Mouse (Mus musculus) liver, embryonic 11.5 days (tissue): ENCODE measurements at regions not wholly inside any gene's neighbourhood (a gene's known extent, or its start where the extent isn't known, plus 50 kb on each side); places are given as distances from the start of the nearest gene placed in this dataset.

ENCODE experiments used
- ATAC-seq: fragments of 200-750 bp; cut with Nextera tagmentation; replicated peaks from 2 replicates; pipeline ENCODE4 v1.8.0; 2017; ENCODE audit warnings: moderate number of reproducible peaks, mild to moderate bottlenecking, moderate TSS enrichment, moderate library complexity; ENCODE audit not compliant: low FRiP score
- DNase-seq: peaks from one replicate; pipeline ENCODE4 v3.0.0-alpha.2; 2017; ENCODE audit warnings: low spot score
- H3K27ac ChIP-seq: fragments of 300-500 bp; sonication (generic); 2 replicates; pipeline ENCODE4 v1.5.1; 2014; ENCODE audit warnings: mild to moderate bottlenecking, low read depth, low read length, control low read depth
- H3K27me3 ChIP-seq: fragments of 300-500 bp; sonication (generic); replicated peaks from 2 replicates; pipeline ENCODE4 v1.6.1; 2014; ENCODE audit warnings: low read length, mixed read lengths; ENCODE audit not compliant: control insufficient read depth, insufficient read depth
- H3K36me3 ChIP-seq: fragments of 300-500 bp; sonication (generic); 2 replicates; pipeline ENCODE4 v1.6.1; 2014; ENCODE audit warnings: mild to moderate bottlenecking, low read length, moderate library complexity, mixed read lengths; ENCODE audit not compliant: control insufficient read depth, insufficient read depth
- H3K4me1 ChIP-seq: fragments of 300-500 bp; sonication (generic); replicated peaks from 2 replicates; pipeline ENCODE4 v1.6.1; 2014; ENCODE audit warnings: low read length, mixed read lengths; ENCODE audit not compliant: control insufficient read depth, insufficient read depth
- H3K4me2 ChIP-seq: fragments of 300-500 bp; sonication (generic); 2 replicates; pipeline ENCODE4 v1.6.1; 2014; ENCODE audit warnings: mild to moderate bottlenecking, control low read depth, moderate library complexity
- H3K4me3 ChIP-seq: fragments of 300-500 bp; sonication (generic); 2 replicates; pipeline ENCODE4 v1.5.1; 2014; ENCODE audit warnings: low read depth, low read length, control low read depth
- H3K9ac ChIP-seq: fragments of 300-500 bp; sonication (generic); 2 replicates; pipeline ENCODE4 v1.6.1; 2014; ENCODE audit warnings: low read depth, low read length, control low read depth
- H3K9me3 ChIP-seq: fragments of 300-500 bp; sonication (generic); 2 replicates; pipeline ENCODE4 v1.6.1; 2016; ENCODE audit warnings: low read length, inconsistent platforms, mixed read lengths; ENCODE audit not compliant: control insufficient read depth
- WGBS: fragments of 180-500 bp; shearing (Covaris S2); extraction: QIAGEN DNeasy Blood & Tissue Kit; methylation state at CpG from one replicate; pipeline ENCODE4 v1.1.7; 2014; 5-methylcytosine and 5-hydroxymethylcytosine counted together

- H3K4me2 ChIP-seq, result no peak overlapping the region
- ATAC-seq (no peak), DNase-seq (no peak)
- no peak overlapping the region for H3K4me3 ChIP-seq
- H3K36me3 ChIP-seq, result no peaks in the 10 kb centered on the region
- no peak overlapping the region for H3K27ac ChIP-seq
- no peaks in the 10 kb centered on the region for H3K9me3 ChIP-seq
- H3K4me1 ChIP-seq, result no peaks in the 10 kb centered on the region
- WGBS, result 71% methylated on average over 3 of the region's 3 CpGs
- H3K9ac ChIP-seq, result no peak overlapping the region
- H3K27me3 ChIP-seq, result no peaks in the 10 kb centered on the region
These were observed 264.7 kb upstream of the 9630041A04Rik start for GRCm38 (mm10) chr9:101596898-101597297.

DNA sequence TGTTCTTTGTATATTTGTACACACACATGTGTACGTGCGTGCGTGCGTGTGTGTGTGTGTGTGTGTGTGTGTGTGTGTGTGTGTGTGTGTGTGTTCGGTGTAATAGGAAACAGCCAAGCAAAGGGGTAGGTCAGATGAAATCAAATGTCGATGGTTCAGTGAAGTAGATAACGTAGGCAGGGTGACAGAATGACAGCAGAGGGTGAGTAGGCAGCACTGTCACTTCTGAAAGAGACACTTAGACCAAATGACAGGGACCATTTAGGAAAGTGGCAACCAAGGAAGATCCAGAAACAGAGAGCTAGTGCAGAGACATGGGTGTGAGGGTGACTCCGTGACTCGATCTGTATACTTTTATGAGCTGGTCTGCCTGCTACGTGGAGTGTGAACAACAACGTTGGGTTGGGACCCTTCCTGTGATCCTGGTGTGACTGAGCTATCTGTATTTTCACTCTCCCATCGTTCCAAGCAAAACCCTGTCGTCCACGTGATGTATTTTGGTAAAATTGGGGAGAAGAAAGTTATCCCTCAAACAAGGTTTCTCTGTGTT is 266.5 kb upstream of the 9630041A04Rik start:
- H3K27ac ChIP-seq, result no peak overlapping the region
- H3K4me1 ChIP-seq, result no peaks in the 10 kb centered on the region
- no peak overlapping the region for H3K9ac ChIP-seq
- no peak for DNase-seq
- WGBS, result 83% methylated on average over 14 of the region's 14 CpGs
- ATAC-seq, result no peak
- H3K4me2 ChIP-seq, result no peak overlapping the region
- no peak overlapping the region for H3K4me3 ChIP-seq
- H3K9me3 ChIP-seq, result no peaks in the 10 kb centered on the region
- H3K36me3 ChIP-seq, result no peaks in the 10 kb centered on the region
- no peaks in the 10 kb centered on the region for H3K27me3 ChIP-seq

- DNase-seq (no peak), ATAC-seq (no peak)
- no peak overlapping the region for H3K9ac ChIP-seq
- H3K4me2 ChIP-seq, result no peak overlapping the region
- no peaks in the 10 kb centered on the region for H3K36me3 ChIP-seq
- no peaks in the 10 kb centered on the region for H3K4me1 ChIP-seq
- no peak overlapping the region for H3K27ac ChIP-seq
- no peaks in the 10 kb centered on the region for H3K9me3 ChIP-seq
- WGBS, result 75% methylated on average over 8 of the region's 8 CpGs
- no peaks in the 10 kb centered on the region for H3K27me3 ChIP-seq
- no peak overlapping the region for H3K4me3 ChIP-seq
These were observed 269.0 kb upstream of the 9630041A04Rik start for GRCm38 (mm10) chr9:101592621-101593020.

DNA sequence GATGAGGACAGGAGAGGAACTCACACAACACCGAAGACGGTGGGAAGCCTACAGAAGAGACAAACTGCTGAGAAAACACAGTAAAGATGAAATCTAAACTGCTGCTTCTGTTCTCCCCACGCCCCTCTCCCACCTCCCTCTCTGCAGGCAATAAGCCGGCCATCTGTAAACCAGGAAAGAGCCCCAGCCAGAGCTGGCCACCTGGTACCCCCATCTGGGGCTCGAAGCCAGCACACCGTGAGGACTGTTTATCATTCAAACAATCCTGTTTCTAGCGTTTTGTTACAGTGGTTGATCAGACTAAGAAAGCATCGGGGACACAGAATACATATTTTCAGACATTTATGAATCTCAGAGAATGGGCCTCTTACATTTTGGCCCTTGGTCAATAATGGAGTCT is 270.0 kb upstream of the 9630041A04Rik start:
- no peak for ATAC-seq
- H3K27me3 ChIP-seq, result no peaks in the 10 kb centered on the region
- no peaks in the 10 kb centered on the region for H3K9me3 ChIP-seq
- no peak overlapping the region for H3K9ac ChIP-seq
- no peak overlapping the region for H3K4me3 ChIP-seq
- 80% methylated on average over 8 of the region's 8 CpGs for WGBS
- no peak overlapping the region for H3K4me2 ChIP-seq
- H3K36me3 ChIP-seq, result no peaks in the 10 kb centered on the region
- no peaks in the 10 kb centered on the region for H3K4me1 ChIP-seq
- no peak for DNase-seq
- H3K27ac ChIP-seq, result no peak overlapping the region

DNA sequence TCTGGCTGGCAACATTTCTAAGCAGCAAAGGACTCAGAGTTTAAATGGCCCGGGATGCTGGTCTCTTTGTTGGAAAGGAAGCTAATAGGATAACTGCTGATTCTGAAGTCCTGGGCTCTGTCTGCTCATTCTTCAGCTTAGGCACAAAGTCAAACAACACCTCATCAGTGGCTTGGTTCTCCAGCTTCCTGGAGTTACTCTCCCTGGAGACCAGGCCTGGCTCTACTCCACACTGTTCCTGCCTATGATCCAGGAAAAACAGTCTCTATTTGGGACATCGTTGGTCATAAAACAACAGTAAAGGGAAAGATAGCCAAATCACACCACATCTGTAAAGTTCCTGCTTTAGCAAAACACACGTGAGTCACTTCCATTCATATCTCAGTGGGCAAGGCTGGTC is 271.3 kb upstream of the 9630041A04Rik start:
- no peak overlapping the region for H3K4me2 ChIP-seq
- no peak overlapping the region for H3K9ac ChIP-seq
- DNase-seq (no peak), ATAC-seq (no peak)
- H3K36me3 ChIP-seq, result no peaks in the 10 kb centered on the region
- WGBS, result 70% methylated on average over 3 of the region's 3 CpGs
- no peaks in the 10 kb centered on the region for H3K4me1 ChIP-seq
- no peaks in the 10 kb centered on the region for H3K27me3 ChIP-seq
- H3K4me3 ChIP-seq, result no peak overlapping the region
- no peak overlapping the region for H3K27ac ChIP-seq
- H3K9me3 ChIP-seq, result no peaks in the 10 kb centered on the region

GRCm38 (mm10) chr9:101581064-101581463 is 280.6 kb upstream of the 9630041A04Rik start:
- ATAC-seq, result no peak
- no peak overlapping the region for H3K27ac ChIP-seq
- no peak for DNase-seq
- 0 out of 2 replicates have a peak, but pooled peaks cover 4% of the 10 kb centered on the region for H3K9me3 ChIP-seq
- no peak overlapping the region for H3K4me3 ChIP-seq
- no peak overlapping the region for H3K4me2 ChIP-seq
- no peaks in the 10 kb centered on the region for H3K27me3 ChIP-seq
- WGBS, result 79% methylated on average over 4 of the region's 4 CpGs
- H3K9ac ChIP-seq, result no peak overlapping the region
- no peaks in the 10 kb centered on the region for H3K4me1 ChIP-seq
- no peaks in the 10 kb centered on the region for H3K36me3 ChIP-seq

GRCm38 (mm10) chr9:101570714-101571113 is 290.9 kb upstream of the 9630041A04Rik start:
- Histone ChIP-seq H3K9me3 (no peaks in the 10 kb centered on the region), H3K27me3 (no peaks in the 10 kb centered on the region), H3K4me1 (no peaks in the 10 kb centered on the region), H3K4me3 (no peak overlapping the region), H3K36me3 (no peaks in the 10 kb centered on the region), H3K27ac (no peak overlapping the region), H3K4me2 (no peak overlapping the region), H3K9ac (no peak overlapping the region)
- 10% methylated on average over 4 of the region's 4 CpGs for WGBS
- DNase-seq, result no peak
- no peak for ATAC-seq

- Histone ChIP-seq H3K27me3 (no peaks in the 10 kb centered on the region), H3K9me3 (no peaks in the 10 kb centered on the region), H3K9ac (no peak overlapping the region), H3K4me1 (no peaks in the 10 kb centered on the region), H3K4me3 (no peak overlapping the region), H3K4me2 (no peak overlapping the region), H3K36me3 (no peaks in the 10 kb centered on the region), H3K27ac (no peak overlapping the region)
- 71% methylated on average over 9 of the region's 9 CpGs for WGBS
- ATAC-seq, result no peak
- DNase-seq, result no peak
These were observed 298.4 kb upstream of the 9630041A04Rik start for GRCm38 (mm10) chr9:101563196-101563595.

DNA sequence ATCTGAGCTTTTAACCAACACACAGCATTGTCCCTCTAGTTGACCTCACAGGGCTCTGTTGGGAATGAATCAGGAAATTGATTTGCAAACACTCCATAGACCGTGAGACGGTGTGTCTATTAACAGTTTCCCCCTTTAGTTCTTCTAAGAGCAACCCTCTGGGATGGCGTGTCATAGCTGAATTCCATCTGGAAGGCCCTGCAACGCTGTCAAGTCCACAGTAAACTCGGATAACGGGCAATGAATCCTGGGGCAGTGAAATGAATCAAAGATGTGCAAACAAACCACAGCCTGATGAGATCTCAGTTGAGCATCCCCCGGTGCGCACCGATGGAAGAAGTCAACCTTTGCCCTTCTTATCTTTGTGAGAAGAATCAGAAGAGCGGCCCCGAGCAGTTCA is 302.3 kb upstream of the 9630041A04Rik start:
- Histone ChIP-seq H3K36me3 (no peaks in the 10 kb centered on the region), H3K4me2 (no peak overlapping the region), H3K27ac (no peak overlapping the region), H3K4me1 (no peaks in the 10 kb centered on the region), H3K27me3 (no peaks in the 10 kb centered on the region), H3K9me3 (no peaks in the 10 kb centered on the region), H3K9ac (no peak overlapping the region), H3K4me3 (no peak overlapping the region)
- DNase-seq (no peak), ATAC-seq (no peak)
- WGBS, result 68% methylated on average over 11 of the region's 11 CpGs
